Mouse (Mus musculus): Measurements from ENCODE around the gene Slfn14. TPM values are rescaled to one million over a fixed set of nuclear protein-coding genes. Genes with fewer than 3 reads are reported as not detected.

Gene Slfn14
- polyA plus RNA-seq, 1 experiment from 2014 or later = not detected

GRCm38 (mm10) chr11:83279024-83279423, 7.5 kb downstream of the Slfn14 start:
- TF ChIP-seq CTCF (IDR thresholded peaks at IDR 0.05; ENCODE audit: low read depth) = no peak
- no peak overlapping the region for H3K4me3 ChIP-seq (ENCODE audit: low read depth, low read length)
- H3K36me3 ChIP-seq (ENCODE audit: control insufficient read depth, insufficient read depth) = no peaks in the 10 kb centered on the region
- H3K4me2 ChIP-seq (replicated peaks; ENCODE audit: low read depth) = no peak overlapping the region
- H3K4me1 ChIP-seq (replicated peaks; ENCODE audit: control insufficient read depth, insufficient read depth, low read length) = no peaks in the 10 kb centered on the region
- H3K27ac ChIP-seq (ENCODE audit: low read depth, low read length) = no peak overlapping the region
- ATAC-seq = no peak
- WGBS = 81% methylated on average over 4 of the region's 4 CpGs
- H3K9me3 ChIP-seq (ENCODE audit: control insufficient read depth) = no peaks in the 10 kb centered on the region
- no peaks in the 10 kb centered on the region; the same call in 1 of the 2 replicates for H3K27me3 ChIP-seq (replicated peaks; ENCODE audit: control insufficient read depth, insufficient read depth, low read length)
- no peak overlapping the region for H3K9ac ChIP-seq (ENCODE audit: low read depth, low read length)

DNA sequence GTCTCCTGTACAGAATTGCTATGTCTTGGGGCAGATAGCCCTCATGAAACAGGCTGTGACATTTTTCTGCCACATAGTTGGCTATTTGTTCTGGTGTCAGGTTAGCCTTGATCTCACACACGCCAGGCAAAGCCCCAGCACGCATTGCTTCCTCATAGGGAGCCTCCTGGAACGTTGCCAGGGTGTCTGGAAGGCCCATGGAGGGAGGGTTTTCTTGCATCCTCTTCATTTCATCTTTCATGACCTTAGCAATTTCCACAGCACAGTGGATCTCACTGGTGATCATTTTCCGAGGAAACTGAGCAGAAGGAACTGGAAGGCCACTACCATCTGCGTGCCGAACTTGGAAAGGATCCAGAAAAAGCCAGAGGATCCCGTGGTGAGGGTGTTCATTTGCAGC, 10.3 kb downstream of the Slfn14 start:
- Histone ChIP-seq H3K4me2 (replicated peaks; ENCODE audit: low read depth) (no peak overlapping the region), H3K9me3 (ENCODE audit: control insufficient read depth) (no peaks in the 10 kb centered on the region), H3K9ac (ENCODE audit: low read depth, low read length) (no peak overlapping the region), H3K27me3 (replicated peaks; ENCODE audit: control insufficient read depth, insufficient read depth, low read length) (no peaks in the 10 kb centered on the region; the same call in 1 of the 2 replicates), H3K4me1 (replicated peaks; ENCODE audit: control insufficient read depth, insufficient read depth, low read length) (no peaks in the 10 kb centered on the region), H3K4me3 (ENCODE audit: low read depth, low read length) (no peak overlapping the region), H3K27ac (ENCODE audit: low read depth, low read length) (no peak overlapping the region), H3K36me3 (ENCODE audit: control insufficient read depth, insufficient read depth) (no peaks in the 10 kb centered on the region)
- ATAC-seq = no peak
- 52% methylated on average over 7 of the region's 7 CpGs for WGBS
- TF ChIP-seq CTCF (IDR thresholded peaks at IDR 0.05; ENCODE audit: low read depth) = no peak

GRCm38 (mm10) chr11:83271951-83272843, 14.3 kb downstream of the Slfn14 start:
- 14% methylated on average over 2 of the region's 2 CpGs for WGBS
- Histone ChIP-seq H3K27ac (ENCODE audit: low read depth, low read length) (no peak overlapping the region), H3K36me3 (ENCODE audit: control insufficient read depth, insufficient read depth) (no peaks in the 10 kb centered on the region), H3K4me3 (ENCODE audit: low read depth, low read length) (no peak overlapping the region), H3K9ac (ENCODE audit: low read depth, low read length) (no peak overlapping the region), H3K4me1 (replicated peaks; ENCODE audit: control insufficient read depth, insufficient read depth, low read length) (no peaks in the 10 kb centered on the region), H3K27me3 (replicated peaks; ENCODE audit: control insufficient read depth, insufficient read depth, low read length) (no peaks in the 10 kb centered on the region; the same call in 1 of the 2 replicates), H3K9me3 (ENCODE audit: control insufficient read depth) (no peaks in the 10 kb centered on the region), H3K4me2 (replicated peaks; ENCODE audit: low read depth) (peak overlapping the region; percentile 69; the same call in 1 of the 2 replicates)
- no peak for ATAC-seq
- peak; percentile 59 for TF ChIP-seq CTCF (IDR thresholded peaks at IDR 0.05; ENCODE audit: low read depth)

GRCm38 (mm10) chr11:83271151-83271950, 15.2 kb downstream of the Slfn14 start:
- no peaks in the 10 kb centered on the region; the same call in 1 of the 2 replicates for H3K27me3 ChIP-seq (replicated peaks; ENCODE audit: control insufficient read depth, insufficient read depth, low read length)
- ATAC-seq = peak; percentile 83
- under 1% methylated on average over 26 of the region's 26 CpGs for WGBS
- no peaks in the 10 kb centered on the region for H3K4me1 ChIP-seq (replicated peaks; ENCODE audit: control insufficient read depth, insufficient read depth, low read length)
- H3K4me2 ChIP-seq (replicated peaks; ENCODE audit: low read depth) = peak overlapping the region; percentile 69
- H3K27ac ChIP-seq (ENCODE audit: low read depth, low read length) = no peak overlapping the region
- H3K36me3 ChIP-seq (ENCODE audit: control insufficient read depth, insufficient read depth) = no peaks in the 10 kb centered on the region
- H3K9me3 ChIP-seq (ENCODE audit: control insufficient read depth) = no peaks in the 10 kb centered on the region
- H3K9ac ChIP-seq (ENCODE audit: low read depth, low read length) = peak overlapping the region; percentile 37
- peak overlapping the region; percentile 54 for H3K4me3 ChIP-seq (ENCODE audit: low read depth, low read length)
- no peak for TF ChIP-seq CTCF (IDR thresholded peaks at IDR 0.05; ENCODE audit: low read depth)

DNA sequence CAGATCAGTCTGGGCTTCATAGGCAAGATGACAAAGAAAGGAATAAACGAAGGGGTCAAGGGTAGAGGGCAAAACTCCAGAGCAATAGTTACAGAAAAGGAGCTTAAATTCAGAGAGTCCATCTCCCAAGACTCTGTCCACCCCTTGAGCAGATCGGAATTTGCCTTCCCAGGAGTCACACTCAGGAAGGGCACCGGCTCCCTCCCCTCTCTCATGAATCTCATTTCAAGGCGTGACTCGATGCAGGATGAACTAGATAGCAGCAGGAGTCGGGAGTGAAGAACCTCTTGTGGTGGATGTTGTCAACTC, 15.7 kb downstream of the Slfn14 start:
- H3K4me3 ChIP-seq (ENCODE audit: low read depth, low read length) = peak overlapping the region; percentile 54
- H3K9me3 ChIP-seq (ENCODE audit: control insufficient read depth) = no peaks in the 10 kb centered on the region
- H3K27ac ChIP-seq (ENCODE audit: low read depth, low read length) = no peak overlapping the region
- peak; percentile 28 for ATAC-seq
- no peaks in the 10 kb centered on the region for H3K4me1 ChIP-seq (replicated peaks; ENCODE audit: control insufficient read depth, insufficient read depth, low read length)
- peak overlapping the region; percentile 37 for H3K9ac ChIP-seq (ENCODE audit: low read depth, low read length)
- H3K4me2 ChIP-seq (replicated peaks; ENCODE audit: low read depth) = peak overlapping the region; percentile 69
- H3K27me3 ChIP-seq (replicated peaks; ENCODE audit: control insufficient read depth, insufficient read depth, low read length) = no peaks in the 10 kb centered on the region
- under 1% methylated on average over 6 of the region's 6 CpGs for WGBS
- TF ChIP-seq CTCF (IDR thresholded peaks at IDR 0.05; ENCODE audit: low read depth) = no peak
- H3K36me3 ChIP-seq (ENCODE audit: control insufficient read depth, insufficient read depth) = no peaks in the 10 kb centered on the region

- no peaks in the 10 kb centered on the region for H3K4me1 ChIP-seq (replicated peaks; ENCODE audit: control insufficient read depth, insufficient read depth, low read length)
- TF ChIP-seq CTCF (IDR thresholded peaks at IDR 0.05; ENCODE audit: low read depth) = peak; percentile 71
- no peak overlapping the region for H3K9ac ChIP-seq (ENCODE audit: low read depth, low read length)
- no peaks in the 10 kb centered on the region for H3K36me3 ChIP-seq (ENCODE audit: control insufficient read depth, insufficient read depth)
- H3K4me3 ChIP-seq (ENCODE audit: low read depth, low read length) = no peak overlapping the region
- H3K4me2 ChIP-seq (replicated peaks; ENCODE audit: low read depth) = no peak overlapping the region
- H3K27ac ChIP-seq (ENCODE audit: low read depth, low read length) = no peak overlapping the region
- WGBS = 60% methylated on average over 3 of the region's 3 CpGs
- H3K27me3 ChIP-seq (replicated peaks; ENCODE audit: control insufficient read depth, insufficient read depth, low read length) = no peaks in the 10 kb centered on the region
- H3K9me3 ChIP-seq (ENCODE audit: control insufficient read depth) = no peaks in the 10 kb centered on the region
- no peak for ATAC-seq
Measured at GRCm38 (mm10) chr11:83263146-83263545, 23.4 kb downstream of the Slfn14 start.
